Mouse (Mus musculus) stomach, postnatal 0 days (tissue): Measurements from ENCODE around the gene Nrip3.

Source experiments
- CTCF ChIP-seq: IDR thresholded peaks from 2 replicates; pipeline ENCODE4 v1.5.1; 2016; ENCODE audit warnings: antibody characterized with exemption, low read depth, mild to moderate bottlenecking, moderate library complexity
- EP300 ChIP-seq: optimal IDR thresholded peaks from 2 replicates; pipeline ENCODE3; 2016; ENCODE audit warnings: antibody characterized with exemption

DNA sequence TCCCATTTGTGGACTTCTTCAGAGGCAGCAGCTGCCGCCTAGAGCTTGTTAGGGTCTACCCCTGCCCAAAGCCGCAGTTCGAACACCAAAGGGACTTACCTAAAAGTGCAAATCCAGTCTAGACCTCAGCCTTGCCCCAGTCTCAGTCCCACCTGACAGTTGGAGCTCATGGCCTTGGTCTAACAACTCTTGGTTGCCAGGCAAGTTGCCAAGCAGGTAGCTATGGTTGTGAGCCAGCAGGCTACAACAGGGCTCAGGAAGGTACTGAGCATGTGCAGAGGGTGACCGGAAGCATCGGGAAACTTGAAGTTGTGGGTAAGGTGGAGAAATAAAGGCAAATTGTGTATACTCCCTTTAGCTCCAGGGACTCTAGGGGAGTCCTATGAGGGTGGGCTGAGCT lies 58.1 kb downstream of the Nrip3 start, which contains the start of gene BC051019:
- no peak for TF ChIP-seq CTCF
- TF ChIP-seq EP300, result no peak
